Mouse (Mus musculus): ENCODE data around the gene Gm11639.

DNA sequence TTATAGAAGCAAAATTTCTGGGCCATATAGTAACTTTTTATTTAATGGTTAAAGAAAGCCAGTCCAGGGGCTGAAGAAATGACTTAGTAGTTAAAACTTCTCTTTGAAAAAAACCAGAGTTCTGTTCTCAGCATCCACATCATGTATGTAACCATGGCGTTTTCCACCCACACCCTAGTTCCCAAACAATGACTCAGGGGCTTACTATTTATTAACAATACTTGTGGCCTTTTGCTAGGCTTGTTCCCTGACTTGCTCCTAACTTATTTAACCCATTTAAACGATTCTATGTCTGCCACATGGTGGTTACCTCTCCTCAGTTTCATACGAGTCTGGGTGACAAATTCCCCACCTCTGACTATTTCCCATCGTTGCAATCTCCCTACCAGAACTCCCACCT lies 266.8 kb downstream of the Gm11639 start:
- TF ChIP-seq POLR2A (IDR thresholded peaks at IDR 0.05; ENCODE audit: extremely low read depth, insufficient read depth, low read length) (no peak), CTCF (IDR thresholded peaks at IDR 0.05; ENCODE audit: extremely low read depth, insufficient read depth, low read length) (no peak)

Data from cortical plate, adult 2 months (tissue).